In genomic region chr2:148044877-148045539, GRCm38 (mm10) we compare ENCODE assay signal across 9 mouse cellular contexts. TPM values are rescaled to one million over a fixed set of nuclear protein-coding genes. Genes with fewer than 3 reads are reported as not detected.
DNase-seq lines count a peak whose midpoint lies in the region; ATAC-seq and TF ChIP-seq lines count a peak whose summit lies in the region.
"Had no signal": no experiment of that assay in that cellular context is flagged by ENCODE, and none has a peak within 500 bp of the region (broad histone marks: within the 10 kb centered on the region; RNA-seq: fewer than 3 reads in every experiment).

No protein-coding gene starts in this region.

- DNase-seq in kidney, adult 2 months: no peak
- DNase-seq in left cerebral cortex, postnatal 4 days: no peak
- no peak for DNase-seq in cerebellum, postnatal 4 days (ENCODE audit: low spot score in 2 of 2)
- DNase-seq in gastrocnemius, adult 8-10 months (ENCODE audit: low spot score in 2 of 2): no peak

- H3K27me3 ChIP-seq in kidney, embryonic 15.5 days: peaks cover 100% of the 10 kb centered on the region
- H3K27me3 ChIP-seq in kidney, adult 2 months (replicated peaks; ENCODE audit: control insufficient read depth, insufficient read depth, low read length): peaks cover 9% of the 10 kb centered on the region
- peaks cover 100% of the 10 kb centered on the region for H3K27me3 ChIP-seq in heart, embryonic 15.5 days
- H3K27me3 ChIP-seq in limb, embryonic 15.5 days: peaks cover 100% of the 10 kb centered on the region
- H3K27me3 ChIP-seq in neural tube, embryonic 12.5 days (replicated peaks): peaks cover 99% of the 10 kb centered on the region

- H3K27ac ChIP-seq in kidney, embryonic 15.5 days: no peak overlapping the region
- H3K27ac ChIP-seq in kidney, adult 2 months (ENCODE audit: insufficient read depth, low read depth, low read length): no peak overlapping the region
- H3K27ac ChIP-seq in heart, embryonic 15.5 days: no peak overlapping the region; the same call in 1 of the 2 replicates
- no peak overlapping the region for H3K27ac ChIP-seq in limb, embryonic 15.5 days
- no peak overlapping the region for H3K27ac ChIP-seq in neural tube, embryonic 12.5 days

- H3K36me3 ChIP-seq in kidney, embryonic 15.5 days: no peaks in the 10 kb centered on the region
- no peaks in the 10 kb centered on the region for H3K36me3 ChIP-seq in kidney, adult 2 months (ENCODE audit: control insufficient read depth, insufficient read depth, low read length)
- no peaks in the 10 kb centered on the region for H3K36me3 ChIP-seq in heart, embryonic 15.5 days
- H3K36me3 ChIP-seq in limb, embryonic 15.5 days: no peaks in the 10 kb centered on the region
- H3K36me3 ChIP-seq in neural tube, embryonic 12.5 days: no peaks in the 10 kb centered on the region

- peak overlapping the region; percentile 72 for H3K4me2 ChIP-seq in kidney, embryonic 15.5 days
- peak overlapping the region; percentile 72 for H3K4me2 ChIP-seq in heart, embryonic 15.5 days
- peak overlapping the region; percentile 67 for H3K4me2 ChIP-seq in limb, embryonic 15.5 days
- no peak overlapping the region; the same call in 1 of the 2 replicates for H3K4me2 ChIP-seq in neural tube, embryonic 12.5 days (replicated peaks)

- no peaks in the 10 kb centered on the region for H3K9me3 ChIP-seq in kidney, embryonic 15.5 days (replicated peaks)
- H3K9me3 ChIP-seq in heart, embryonic 15.5 days (replicated peaks): no peaks in the 10 kb centered on the region
- H3K9me3 ChIP-seq in limb, embryonic 15.5 days: no peaks in the 10 kb centered on the region
- H3K9me3 ChIP-seq in neural tube, embryonic 12.5 days: no peaks in the 10 kb centered on the region

- no peak for TF ChIP-seq CTCF in kidney, adult 2 months (conservative IDR thresholded peaks at IDR 0.05; ENCODE audit: insufficient read depth, insufficient read length, low read depth, low read length)

- no peak overlapping the region for H3K9ac ChIP-seq in kidney, embryonic 15.5 days
- H3K9ac ChIP-seq in heart, embryonic 15.5 days: no peak overlapping the region
- no peak overlapping the region for H3K9ac ChIP-seq in limb, embryonic 15.5 days
- H3K9ac ChIP-seq in neural tube, embryonic 12.5 days: no peak overlapping the region

- H3K4me1 ChIP-seq in kidney, embryonic 15.5 days: peaks cover 41% of the 10 kb centered on the region
- H3K4me1 ChIP-seq in kidney, adult 2 months (ENCODE audit: control insufficient read depth, insufficient read depth, low read length): peaks cover 7% of the 10 kb centered on the region; the same call in 1 of the 2 replicates
- H3K4me1 ChIP-seq in heart, embryonic 15.5 days (replicated peaks): peaks cover 46% of the 10 kb centered on the region
- peaks cover 48% of the 10 kb centered on the region for H3K4me1 ChIP-seq in limb, embryonic 15.5 days
- H3K4me1 ChIP-seq in neural tube, embryonic 12.5 days: no peaks in the 10 kb centered on the region

- H3K4me3 ChIP-seq in kidney, embryonic 15.5 days (replicated peaks): peak overlapping the region; percentile 43
- no peak overlapping the region; the same call in 1 of the 2 replicates for H3K4me3 ChIP-seq in kidney, adult 2 months (ENCODE audit: insufficient read depth, low read depth, low read length)
- H3K4me3 ChIP-seq in heart, embryonic 15.5 days: peak overlapping the region; percentile 50
- H3K4me3 ChIP-seq in limb, embryonic 15.5 days: peak overlapping the region; percentile 39
- H3K4me3 ChIP-seq in neural tube, embryonic 12.5 days: 0 out of 2 replicates have a peak overlapping the region, but pooled peaks have one; percentile 22

- WGBS in kidney, embryonic 15.5 days: under 1% methylated on average over 26 of the region's 26 CpGs
- WGBS in kidney, adult 2 months: under 1% methylated on average over 26 of the region's 26 CpGs
- WGBS in heart, embryonic 15.5 days: 1% methylated on average over 26 of the region's 26 CpGs
- under 1% methylated on average over 26 of the region's 26 CpGs for WGBS in limb, embryonic 15.5 days
- WGBS in neural tube, embryonic 12.5 days: under 1% methylated on average over 26 of the region's 26 CpGs

- no peak for TF ChIP-seq POLR2A in kidney, adult 2 months (IDR thresholded peaks at IDR 0.05; ENCODE audit: low read depth, low read length)

- intact Hi-C loops in left cerebral cortex, postnatal 4 days (cut with DNase I): loop anchor here (10.0 kb wide), 2 partner anchors 240 to 1210 kb away; no protein-coding TSS in a partner anchor

- no peak; the same call in 1 of the 2 replicates for ATAC-seq in kidney, embryonic 15.5 days (replicated peaks; ENCODE audit: low FRiP score)
- ATAC-seq in heart, embryonic 15.5 days (replicated peaks; ENCODE audit: insufficient number of reproducible peaks, insufficient read depth, low FRiP score, low read depth): no peak
- no peak for ATAC-seq in limb, embryonic 15.5 days (ENCODE audit: insufficient number of reproducible peaks, low FRiP score, low TSS enrichment, low read depth)
- ATAC-seq in neural tube, embryonic 12.5 days (ENCODE audit: low FRiP score, low read depth): no peak

RNA-seq across cellular contexts. Expression of gene Foxa2, which starts 1.8 kb away (rescaled TPM):
- 0.17 and 0.58 TPM in 2 replicates for polyA plus RNA-seq in kidney, embryonic 15.5 days (2015; fragmentation: Nextera tagmentation; extraction: Ambion mirVana)
- 0.07 TPM in 1 of 2 replicates, not detected in the other for polyA plus RNA-seq in kidney, adult 2 months (2012; rRNA removed)
- polyA plus RNA-seq in heart, embryonic 15.5 days (2015; fragmentation: Nextera tagmentation; extraction: Ambion mirVana): 0.55 and 2.3 TPM in 2 replicates
- 0.09 and 0.19 TPM in 2 replicates for polyA plus RNA-seq in limb, embryonic 15.5 days (2015; fragmentation: Nextera tagmentation; extraction: Ambion mirVana)
- polyA plus RNA-seq in neural tube, embryonic 12.5 days (2016; fragmentation: Nextera tagmentation; extraction: Ambion mirVana): 3.1 TPM in 2 replicates
- total RNA-seq in left cerebral cortex, postnatal 4 days (2021): not detected
- not detected for total RNA-seq in gastrocnemius, adult 8-10 months (2022)
- total RNA-seq: common myeloid progenitor, adult 5-6 weeks had no signal
